Mouse (Mus musculus) hindbrain, embryonic 15.5 days (tissue): ENCODE measurements around the gene Rab8a. TPM values are rescaled to one million over a fixed set of nuclear protein-coding genes. Genes with fewer than 3 reads are reported as not detected.

Experiments
- ATAC-seq: fragments of 200-750 bp; cut with Nextera tagmentation; 2 replicates; pipeline ENCODE4 v1.8.0; 2017; ENCODE audit warnings: low read depth, moderate number of reproducible peaks, moderate TSS enrichment; ENCODE audit not compliant: low FRiP score
- H3K27ac ChIP-seq: fragments of 300-500 bp; sonication (generic); replicated peaks from 2 replicates; pipeline ENCODE4 v1.5.1; 2015; ENCODE audit warnings: mild to moderate bottlenecking, inconsistent platforms
- H3K27me3 ChIP-seq: fragments of 300-500 bp; sonication (generic); 2 replicates; pipeline ENCODE4 v1.6.1; 2015; ENCODE audit warnings: control low read depth, inconsistent platforms
- H3K36me3 ChIP-seq: fragments of 300-500 bp; sonication (generic); 2 replicates; pipeline ENCODE4 v1.6.1; 2015; ENCODE audit warnings: control low read depth, inconsistent platforms
- H3K4me1 ChIP-seq: fragments of 300-500 bp; sonication (generic); replicated peaks from 2 replicates; pipeline ENCODE4 v1.6.1; 2015; ENCODE audit warnings: control low read depth, inconsistent platforms
- H3K4me2 ChIP-seq: fragments of 300-500 bp; sonication (generic); 2 replicates; pipeline ENCODE4 v1.6.1; 2015; ENCODE audit warnings: moderate library complexity, mild to moderate bottlenecking, inconsistent platforms
- H3K4me3 ChIP-seq: fragments of 300-500 bp; sonication (generic); 2 replicates; pipeline ENCODE4 v1.5.1; 2015; ENCODE audit warnings: mild to moderate bottlenecking, inconsistent platforms
- H3K9ac ChIP-seq: fragments of 300-500 bp; sonication (generic); 2 replicates; pipeline ENCODE4 v1.6.1; 2015; ENCODE audit warnings: inconsistent platforms
- H3K9me3 ChIP-seq: fragments of 300-500 bp; sonication (generic); 2 replicates; pipeline ENCODE4 v1.6.1; 2016; ENCODE audit warnings: control low read depth, inconsistent platforms
- WGBS: fragments of 180-500 bp; shearing (Covaris S2); methylation state at CpG from one replicate; pipeline ENCODE4 v1.1.7; 2015; 5-methylcytosine and 5-hydroxymethylcytosine counted together
- polyA plus RNA-seq: library from polyadenylated mRNA; unstranded; fragments of >200 nt; fragmentation: Nextera tagmentation; extraction: Ambion mirVana; gene quantifications from 2 replicates; pipeline ENCODE4 v1.2.1, GENCODE M21; 2015

Rab8a gene
- polyA plus RNA-seq, 1 experiment from 2014 or later = 84.2 TPM

- H3K4me2 ChIP-seq = peak overlapping the region; percentile 76
- peaks cover 17% of the 10 kb centered on the region for H3K4me1 ChIP-seq
- peak overlapping the region; percentile 62 for H3K27ac ChIP-seq
- H3K4me3 ChIP-seq = peak overlapping the region; percentile 78
- ATAC-seq = peak; percentile 49; the same call in 1 of the 2 replicates
- no peaks in the 10 kb centered on the region for H3K9me3 ChIP-seq
- H3K9ac ChIP-seq = no peak overlapping the region
- 75% methylated on average over 10 of the region's 10 CpGs for WGBS
- peaks cover 8% of the 10 kb centered on the region; the same call in 1 of the 2 replicates for H3K27me3 ChIP-seq
- peaks cover 23% of the 10 kb centered on the region for H3K36me3 ChIP-seq
Observed at GRCm38 (mm10) chr8:72218781-72219540, 58.0 kb downstream of the Rab8a start.

GRCm38 (mm10) chr8:72219541-72220363, 58.8 kb downstream of the Rab8a start, which contains the start of gene Fam32a:
Fam32a (plus strand) TSS chr8:72219730.
- no peaks in the 10 kb centered on the region for H3K9me3 ChIP-seq
- peak within 1 kb of the TSS; percentile 76 for H3K4me2 ChIP-seq
- peaks cover 8% of the 10 kb centered on the region; the same call in 1 of the 2 replicates for H3K27me3 ChIP-seq
- ATAC-seq = peak; percentile 98
- WGBS = 19% methylated on average over 39 of the region's 39 CpGs
- peak within 1 kb of the TSS; percentile 76 for H3K27ac ChIP-seq
- H3K9ac ChIP-seq = peak within 1 kb of the TSS; percentile 62
- peak within 1 kb of the TSS; percentile 78 for H3K4me3 ChIP-seq
- peaks cover 17% of the 10 kb centered on the region for H3K4me1 ChIP-seq
- peaks cover 25% of the 10 kb centered on the region for H3K36me3 ChIP-seq

GRCm38 (mm10) chr8:72220758-72221157, 59.8 kb downstream of the Rab8a start:
- Histone ChIP-seq H3K4me1 (peaks cover 17% of the 10 kb centered on the region), H3K9ac (no peak overlapping the region), H3K27ac (no peak overlapping the region), H3K4me3 (peak overlapping the region; percentile 78), H3K9me3 (no peaks in the 10 kb centered on the region), H3K4me2 (peak overlapping the region; percentile 76), H3K27me3 (peaks cover 8% of the 10 kb centered on the region; the same call in 1 of the 2 replicates), H3K36me3 (peaks cover 25% of the 10 kb centered on the region)
- ATAC-seq = no peak
- 87% methylated on average over 4 of the region's 4 CpGs for WGBS

- WGBS = 92% methylated on average over 5 of the region's 5 CpGs
Observed at GRCm38 (mm10) chr8:72222656-72223055, 61.7 kb downstream of the Rab8a start.

More at GRCm38 (mm10) chr8:72222656-72223055, 61.7 kb downstream of the Rab8a start:
- H3K4me3 ChIP-seq = no peak overlapping the region
- H3K27ac ChIP-seq = no peak overlapping the region
- peaks cover 25% of the 10 kb centered on the region for H3K36me3 ChIP-seq
- H3K9ac ChIP-seq = no peak overlapping the region
- H3K9me3 ChIP-seq = no peaks in the 10 kb centered on the region
- H3K4me2 ChIP-seq = no peak overlapping the region
- ATAC-seq = no peak
- peaks cover 3% of the 10 kb centered on the region; the same call in 1 of the 2 replicates for H3K27me3 ChIP-seq
- H3K4me1 ChIP-seq = peaks cover 17% of the 10 kb centered on the region

Other genes starting within 250 kb of the Rab8a start
- 18.1 and 19.2 TPM in 2 replicates for gene Zfp961, start 210.2 kb upstream of the Rab8a start, polyA plus RNA-seq
- gene Cyp4f18, start 151.6 kb upstream of the Rab8a start, polyA plus RNA-seq = 0.40 and 1.1 TPM in 2 replicates
- gene Olfr372, start 120.0 kb upstream of the Rab8a start, polyA plus RNA-seq = 0.04 TPM in 1 of 2 replicates, not detected in the other
- gene Olfr373, start 78.0 kb upstream of the Rab8a start, polyA plus RNA-seq = not detected in 2 replicates
- gene Olfr374, start 54.2 kb upstream of the Rab8a start, polyA plus RNA-seq = 0.07 TPM in 1 of 2 replicates, not detected in the other
- 187 and 202 TPM in 2 replicates for gene Tpm4, start 26.2 kb upstream of the Rab8a start, polyA plus RNA-seq
- not detected in 2 replicates for gene Hsh2d, start 28.4 kb downstream of the Rab8a start, polyA plus RNA-seq
- not detected in 2 replicates for gene Cib3, start 51.6 kb downstream of the Rab8a start, polyA plus RNA-seq
- gene Gm11034, start 52.4 kb downstream of the Rab8a start, polyA plus RNA-seq = not detected in 2 replicates
- 91.8 and 97.1 TPM in 2 replicates for gene Fam32a, start 58.5 kb downstream of the Rab8a start, polyA plus RNA-seq
- 238 and 278 TPM in 2 replicates for gene Ap1m1, start 78.8 kb downstream of the Rab8a start, polyA plus RNA-seq
- gene Gm10282, start 144.1 kb downstream of the Rab8a start, polyA plus RNA-seq = 9.8 and 12.5 TPM in 2 replicates
- gene Klf2, start 157.8 kb downstream of the Rab8a start, polyA plus RNA-seq = 6.4 and 6.9 TPM in 2 replicates